Mouse (Mus musculus): ENCODE results near the gene Ambp.
A peak's percentile ranks its signal among the peaks of the same experiment; 100 is the strongest.

Gene Ambp

DNA sequence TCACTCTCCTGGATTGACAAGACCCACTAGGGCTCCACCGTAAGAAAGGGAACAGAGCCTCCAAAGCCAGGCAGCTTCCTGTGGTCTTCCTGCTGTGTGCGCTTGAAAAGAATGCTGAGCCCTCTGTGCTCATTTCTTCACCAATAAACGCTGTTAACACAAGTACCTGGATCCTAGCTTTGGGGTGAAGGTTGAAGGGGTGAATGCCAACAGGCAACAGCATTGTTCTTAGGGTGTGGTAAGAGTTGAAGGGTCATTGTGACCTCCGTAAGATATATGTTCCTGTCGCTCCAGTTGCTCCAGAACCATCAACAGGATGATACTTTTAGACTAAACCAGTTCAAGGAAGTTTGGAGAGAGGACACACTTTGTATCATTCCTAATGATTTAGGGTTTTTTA lies at the start of gene Ambp:
Ambp (minus strand) TSS at position 101 of the 400 bp plus-strand sequence.
- DNase-seq (ENCODE audit: low spot score) = no peak

DNA sequence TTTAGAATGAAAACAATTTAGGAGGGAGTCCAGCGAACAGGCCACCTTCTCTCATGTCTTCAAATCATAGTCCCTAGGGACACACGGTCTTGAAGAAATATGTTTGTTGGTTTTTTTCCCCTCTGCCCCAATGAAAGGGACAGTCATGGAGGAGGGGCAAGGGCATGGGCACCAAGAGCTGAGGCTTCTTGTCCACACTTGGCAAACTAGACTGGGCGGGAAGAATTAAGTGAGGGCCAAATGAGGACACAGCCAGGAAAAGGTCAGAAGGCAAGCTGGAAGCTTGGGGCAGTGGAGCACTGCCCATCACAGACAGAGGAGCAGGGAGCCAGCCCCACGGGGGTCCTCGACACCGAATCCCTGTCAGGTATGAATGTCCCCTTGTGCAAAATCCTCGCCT lies 49.3 kb upstream of the Ambp start:
- no peak for DNase-seq (ENCODE audit: low spot score)

DNA sequence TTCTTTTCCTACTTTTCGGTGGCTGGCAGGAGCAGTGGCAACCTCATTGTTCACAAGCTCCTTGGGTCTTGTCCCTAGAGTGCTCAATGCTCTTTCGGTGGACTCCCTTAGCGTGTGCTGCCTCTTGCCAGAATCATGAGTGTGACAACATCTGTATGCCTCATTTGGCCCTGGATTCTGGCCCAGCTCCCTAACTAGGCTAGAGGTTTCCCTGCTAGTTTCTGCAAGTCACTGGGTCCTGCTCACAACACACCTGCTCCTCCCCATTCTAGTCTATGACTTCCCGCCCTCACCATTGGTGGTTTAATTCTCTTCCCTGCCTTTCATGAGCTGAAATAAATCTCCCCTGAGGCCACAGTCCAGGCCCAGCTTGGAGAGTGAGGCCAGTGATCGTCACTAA lies 44.8 kb upstream of the Ambp start:
- no peak for DNase-seq (ENCODE audit: low spot score)

DNA sequence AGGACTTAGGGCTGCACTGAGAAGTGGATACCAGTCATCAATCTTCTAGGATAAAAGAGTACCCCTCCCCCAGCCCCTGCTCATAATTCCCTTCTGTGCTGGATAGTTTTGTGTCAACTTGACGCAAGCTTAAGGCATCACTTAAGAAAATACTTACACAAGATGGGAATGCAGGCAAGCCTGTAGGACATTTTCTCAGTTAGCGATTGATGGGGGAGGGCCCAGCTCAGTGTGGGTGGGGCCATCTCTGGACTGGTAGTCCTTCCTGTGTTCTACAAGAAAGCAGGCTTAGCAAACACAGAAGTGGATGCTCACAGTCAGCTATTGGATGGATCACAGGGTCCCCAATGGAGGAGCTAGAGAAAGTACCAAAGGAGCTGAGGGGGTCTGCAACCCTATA lies 39.8 kb upstream of the Ambp start:
- DNase-seq (ENCODE audit: low spot score) = no peak

DNA sequence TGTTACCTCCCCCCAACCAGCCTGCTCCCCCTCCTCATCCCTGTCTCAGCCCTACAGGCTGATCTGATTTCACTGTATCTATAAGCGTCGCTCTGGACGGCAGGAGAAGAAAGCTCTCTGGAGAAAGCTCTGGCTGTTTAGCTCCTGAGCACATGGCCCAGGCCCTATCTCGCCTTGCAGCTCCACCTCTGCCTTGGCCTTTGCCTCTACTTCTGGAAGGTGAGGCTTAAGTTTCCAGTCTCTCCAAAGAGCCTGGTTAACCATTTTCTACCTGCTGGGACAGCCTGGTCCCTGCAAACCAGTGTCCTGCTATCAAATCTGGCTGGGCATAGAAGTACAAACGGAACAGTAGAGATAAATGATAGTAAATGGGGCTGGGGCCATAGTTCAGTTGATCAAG lies 37.0 kb upstream of the Ambp start:
- no peak for DNase-seq (ENCODE audit: low spot score)

DNA sequence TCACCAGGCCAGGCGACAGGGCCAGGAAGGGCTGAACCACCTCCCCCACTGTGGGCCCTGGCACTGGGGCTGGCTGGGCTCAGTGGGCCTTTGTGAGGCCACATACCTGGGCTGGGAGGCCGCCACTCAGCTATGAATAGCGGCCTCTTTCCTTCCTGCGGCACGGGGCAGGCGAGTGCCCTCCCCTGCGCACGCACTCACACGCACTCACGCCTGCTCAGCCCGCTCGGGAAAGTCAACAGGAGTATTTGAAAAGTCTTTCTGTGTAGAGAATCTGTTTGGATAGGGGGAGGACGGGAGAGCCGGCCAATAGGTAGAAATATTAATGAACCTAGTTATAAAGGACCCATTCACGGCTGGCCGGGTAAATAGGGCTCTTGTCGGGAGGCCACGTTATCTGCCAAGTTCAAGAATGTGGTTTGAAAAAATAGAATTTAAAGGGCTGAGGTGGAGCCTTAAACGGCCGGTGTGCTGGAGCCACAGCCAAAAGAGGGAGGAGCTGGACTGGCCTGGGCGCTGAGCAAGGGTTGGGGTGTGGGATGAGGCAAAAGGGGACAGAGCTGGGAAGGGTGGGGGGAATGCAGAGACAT lies 31.8 kb upstream of the Ambp start:
- DNase-seq (ENCODE audit: low spot score) = no peak

DNA sequence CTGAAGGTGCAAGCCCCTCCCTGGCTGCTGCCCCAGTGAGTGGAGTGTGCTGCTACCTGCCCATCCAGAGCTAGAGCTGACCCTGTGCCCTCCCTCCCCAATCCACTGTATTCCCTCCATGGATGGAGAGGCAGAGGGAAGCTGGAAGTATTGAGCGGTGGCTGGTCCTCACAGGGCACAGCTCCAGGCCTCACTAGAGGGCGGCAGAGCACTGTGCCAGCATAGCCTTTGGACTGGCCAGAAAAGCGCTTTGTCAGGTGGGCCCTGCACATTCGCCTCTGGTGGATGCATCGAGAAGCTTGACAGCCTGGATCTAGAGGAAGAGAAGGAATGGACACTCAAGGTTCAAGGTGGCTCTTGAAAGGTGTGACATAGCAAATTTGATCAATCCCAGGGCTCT lies 27.0 kb upstream of the Ambp start:
- peak; percentile 29 for DNase-seq (ENCODE audit: low spot score)

DNA sequence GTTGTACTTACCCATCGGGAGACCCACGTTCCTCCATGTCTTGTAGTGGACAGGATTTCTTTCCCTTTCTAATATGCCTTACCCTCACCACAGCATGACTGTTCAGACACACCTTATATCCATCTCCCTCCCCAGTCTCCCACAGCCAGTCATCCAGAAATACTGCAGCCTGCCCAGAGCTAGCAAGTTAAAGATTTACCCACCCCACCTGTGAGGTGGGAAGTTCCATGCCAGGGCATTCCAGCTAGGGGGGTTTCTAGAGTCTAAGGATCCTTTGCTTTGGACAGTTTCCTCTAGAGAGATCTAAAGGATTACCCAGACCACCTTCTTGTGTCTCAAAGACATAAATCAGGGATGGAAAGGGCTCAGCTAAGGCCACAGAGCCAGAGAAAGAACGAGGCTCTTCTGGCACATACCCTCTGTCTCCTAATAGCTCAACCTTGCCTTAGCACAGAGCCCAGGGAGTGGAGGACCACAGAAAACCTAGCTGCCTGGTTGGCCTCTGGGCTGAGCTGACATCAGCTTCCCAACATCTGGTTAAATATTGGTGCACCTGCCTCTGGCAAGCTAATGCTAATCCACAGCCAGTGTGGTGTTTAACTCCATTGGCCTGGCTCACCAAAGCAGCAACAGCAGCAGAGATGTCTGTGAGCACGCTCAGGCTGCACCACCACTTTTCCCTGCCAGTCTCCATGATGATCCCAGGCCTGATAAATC lies 17.5 kb upstream of the Ambp start, which contains the start of gene Kif12:
Kif12 (minus strand) TSS at position 163 of the 717 bp plus-strand sequence.
- DNase-seq (ENCODE audit: low spot score) = no peak

DNA sequence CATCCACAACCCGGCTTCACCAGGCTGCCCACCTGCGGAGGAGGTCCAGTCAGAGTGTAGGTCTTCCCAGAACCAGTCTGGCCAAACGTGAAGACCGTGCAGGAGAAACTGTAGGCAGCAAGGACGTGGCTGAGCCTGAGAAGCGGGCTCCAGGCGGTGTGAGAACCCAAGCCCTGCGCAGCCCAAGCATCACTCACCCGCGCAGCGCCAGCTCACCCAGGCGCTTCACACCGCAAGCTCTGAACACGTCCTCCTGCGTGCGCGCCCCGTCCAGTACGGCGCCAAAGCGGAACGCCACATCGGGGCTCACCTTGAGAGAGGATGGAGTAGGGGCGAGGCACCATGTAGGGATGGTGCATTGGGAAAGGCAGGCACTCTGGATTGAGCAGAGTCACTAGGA lies 16.5 kb upstream of the Ambp start:
- no peak for DNase-seq (ENCODE audit: low spot score)

DNA sequence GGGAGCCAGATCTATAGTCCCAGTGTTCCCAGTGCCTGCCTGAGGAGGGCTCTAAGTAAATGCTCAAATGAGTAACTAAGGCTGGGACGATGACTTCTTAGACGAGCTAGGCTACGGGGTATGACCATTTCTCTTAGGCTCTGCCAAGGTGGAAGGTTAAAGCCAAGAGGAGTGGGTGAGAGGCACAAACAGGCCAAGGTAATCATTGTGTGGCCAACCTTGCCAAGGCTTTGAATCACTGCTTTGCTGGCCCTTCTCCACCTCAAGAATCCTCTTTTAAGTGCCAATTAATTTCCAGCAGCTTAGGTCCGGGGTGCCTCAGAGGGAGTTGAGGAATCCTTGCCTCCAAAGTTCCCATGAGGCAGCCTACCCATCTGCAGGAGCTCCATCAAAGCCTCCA lies 15.5 kb upstream of the Ambp start:
- no peak for DNase-seq (ENCODE audit: low spot score)

DNA sequence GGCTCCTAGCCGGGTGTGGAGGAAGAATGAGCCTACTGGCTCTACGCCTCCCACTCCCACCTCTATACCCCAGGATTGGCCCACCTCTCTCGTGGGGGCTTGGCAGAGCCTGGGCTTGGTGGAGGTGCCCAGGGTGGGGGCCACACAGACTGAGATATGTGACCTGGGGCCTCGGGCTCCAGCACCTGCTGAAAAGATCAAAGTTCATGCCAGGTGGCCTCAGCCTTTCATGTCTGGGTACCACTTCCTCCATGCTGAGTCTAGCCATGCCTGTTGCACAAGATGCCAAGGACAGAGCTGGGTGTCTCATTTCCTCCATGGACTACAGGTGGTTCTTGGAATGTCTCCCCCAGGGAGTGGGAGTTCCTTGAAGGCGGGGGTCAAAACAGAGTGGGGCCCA lies 11.7 kb upstream of the Ambp start:
- no peak for DNase-seq (ENCODE audit: low spot score)

DNA sequence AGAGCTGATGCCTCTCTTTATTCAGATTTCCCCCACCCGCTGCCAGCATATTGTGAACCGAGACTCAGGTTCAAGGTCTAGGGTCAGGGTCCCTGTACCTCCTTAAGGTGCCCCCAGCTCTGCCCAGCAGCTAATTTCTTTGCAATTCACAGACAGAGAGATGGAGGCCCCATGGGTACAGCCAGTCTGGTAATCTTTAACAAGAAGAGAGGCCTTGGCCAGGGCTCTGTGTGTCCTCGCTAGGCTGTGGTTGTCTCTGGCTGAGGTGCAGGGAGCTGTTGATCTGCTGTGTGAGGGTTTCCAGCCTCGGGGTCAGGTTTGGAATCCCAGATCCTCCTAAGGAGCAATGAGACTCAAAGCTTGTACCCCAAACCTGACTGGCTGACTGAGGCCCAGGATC lies 11.0 kb upstream of the Ambp start:
- no peak for DNase-seq (ENCODE audit: low spot score)

DNA sequence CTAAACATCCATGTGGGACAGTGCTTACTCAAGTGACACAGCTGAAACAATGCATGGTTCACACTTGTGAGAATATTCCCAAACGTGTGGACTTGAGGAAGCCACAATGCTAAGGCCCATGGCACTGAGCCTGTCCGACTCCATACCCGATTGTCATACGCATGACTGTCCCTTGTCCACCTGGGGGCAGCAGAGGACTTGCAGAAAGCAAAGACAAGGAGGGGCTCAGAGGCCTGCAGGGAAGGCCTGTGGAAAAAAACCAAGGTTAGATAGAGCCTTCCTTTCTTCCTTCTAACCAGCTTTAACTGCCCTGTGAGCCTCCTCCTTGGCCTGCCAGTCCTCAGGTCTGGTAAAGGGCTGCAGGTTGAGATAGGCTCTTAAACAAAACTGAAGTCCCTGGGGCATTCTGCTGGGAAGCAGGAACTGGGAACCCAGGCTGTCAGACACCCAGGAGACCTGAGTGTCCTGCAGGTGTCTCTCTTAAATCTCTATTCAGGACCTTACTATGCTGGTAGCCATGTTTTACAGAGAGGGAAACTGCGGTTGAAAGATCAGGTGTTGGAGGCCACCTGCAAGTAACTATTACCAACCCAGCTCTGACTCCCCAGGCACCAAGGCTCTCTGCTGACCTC lies 4.5 kb upstream of the Ambp start:
- peak; percentile 83 for DNase-seq (ENCODE audit: low spot score)

DNA sequence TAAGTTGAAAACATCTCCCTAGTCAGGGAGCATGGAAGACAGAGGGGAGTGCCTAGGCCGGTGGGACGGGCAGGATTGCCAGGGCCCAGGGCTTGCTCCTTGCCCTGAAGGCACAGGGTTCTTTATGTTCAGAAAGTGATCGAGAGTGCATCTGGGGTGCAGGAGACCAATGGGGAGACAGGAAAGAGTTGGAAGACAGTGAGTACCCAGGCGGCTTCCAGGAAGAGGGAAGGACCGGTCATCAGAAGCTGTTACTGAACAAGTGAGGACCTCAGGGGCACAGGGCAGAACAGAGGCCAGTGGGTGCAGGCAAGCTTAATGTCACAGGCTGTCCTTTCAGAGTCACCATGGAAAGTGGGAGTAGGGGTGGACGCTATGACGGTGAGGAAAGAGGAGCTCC lies 3.6 kb upstream of the Ambp start:
- DNase-seq (ENCODE audit: low spot score) = no peak

DNA sequence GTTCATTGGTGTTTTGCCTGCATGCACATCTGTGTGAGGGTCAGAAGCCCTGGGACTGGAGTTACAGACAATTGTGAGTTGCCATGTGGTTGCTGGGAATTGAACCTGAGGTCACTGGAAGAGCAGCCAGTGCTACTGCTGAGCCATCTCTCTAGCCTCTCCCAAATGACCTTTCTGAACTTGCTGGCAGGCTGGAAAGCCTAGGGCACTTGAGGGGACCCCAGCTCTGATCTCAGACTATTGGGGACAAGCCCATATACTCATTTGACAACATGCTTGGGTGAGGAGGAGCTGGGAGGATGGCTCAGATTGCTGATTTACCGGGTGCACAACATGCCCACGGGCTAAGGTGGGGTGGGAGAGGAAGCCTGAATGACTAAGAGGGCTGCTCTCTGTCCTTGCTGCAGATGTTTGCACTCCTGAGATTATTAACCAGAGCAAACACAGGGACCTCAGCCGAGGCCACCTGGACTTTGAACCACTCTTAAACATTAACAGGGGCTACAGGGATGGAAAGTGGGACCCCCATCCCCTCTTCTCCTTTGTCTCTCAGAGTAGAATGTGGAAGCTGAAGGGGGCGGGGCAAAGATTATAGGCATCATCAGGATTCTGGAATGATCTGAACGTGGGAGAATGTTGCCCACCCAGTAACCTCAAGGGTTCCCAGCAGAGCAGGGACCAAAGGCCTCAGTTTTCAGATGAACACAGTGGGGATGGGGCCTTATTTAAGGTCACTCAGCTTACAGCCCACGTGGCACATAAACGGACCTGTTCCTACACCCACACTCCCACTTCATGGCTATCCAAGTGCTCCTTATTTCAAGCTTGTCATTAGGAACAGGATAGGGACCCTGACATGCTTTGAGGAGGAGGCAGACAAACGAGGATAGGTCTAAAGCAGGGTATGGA lies 2.4 kb upstream of the Ambp start:
- DNase-seq (ENCODE audit: low spot score) = no peak

DNA sequence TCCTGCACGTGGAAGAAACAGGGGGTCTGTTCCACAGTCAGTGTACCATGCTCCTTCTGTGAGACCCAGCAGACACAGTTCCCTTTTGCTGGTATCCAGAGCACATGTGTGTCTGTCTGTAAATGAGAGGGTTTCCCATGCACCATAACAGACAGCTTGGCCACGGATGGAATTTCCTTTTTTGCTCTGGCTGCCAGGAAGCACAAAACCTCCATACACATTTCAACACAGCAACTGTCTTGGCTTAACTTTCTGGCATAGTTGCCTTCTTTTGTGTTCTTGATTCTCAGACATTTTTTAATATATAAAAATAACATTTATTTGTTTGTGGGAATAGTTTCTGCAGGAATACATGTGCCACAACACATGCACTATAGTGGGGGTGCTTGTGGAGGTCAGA lies 997 bp upstream of the Ambp start:
- no peak for DNase-seq (ENCODE audit: low spot score)

DNA sequence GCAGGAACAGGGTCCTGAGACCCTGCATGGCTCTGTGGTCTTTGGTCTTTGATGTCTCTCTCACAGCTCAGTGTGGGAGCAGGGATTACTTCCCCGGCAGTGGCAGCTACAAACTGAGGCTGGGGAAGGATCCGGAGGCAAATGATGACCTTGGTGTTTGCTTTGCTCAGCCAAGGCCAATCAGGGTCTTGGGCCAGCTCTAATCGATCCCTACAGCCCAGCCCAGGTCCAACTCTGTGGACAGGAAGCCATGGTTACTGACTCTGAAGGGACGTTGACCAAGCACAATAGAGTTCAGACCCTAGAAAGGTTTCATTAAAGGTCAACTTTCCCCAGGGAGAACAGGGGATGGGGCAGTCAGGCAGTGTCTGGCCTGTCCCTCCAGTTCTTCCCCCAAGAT lies 571 bp downstream of the Ambp start:
- DNase-seq (ENCODE audit: low spot score) = no peak

DNA sequence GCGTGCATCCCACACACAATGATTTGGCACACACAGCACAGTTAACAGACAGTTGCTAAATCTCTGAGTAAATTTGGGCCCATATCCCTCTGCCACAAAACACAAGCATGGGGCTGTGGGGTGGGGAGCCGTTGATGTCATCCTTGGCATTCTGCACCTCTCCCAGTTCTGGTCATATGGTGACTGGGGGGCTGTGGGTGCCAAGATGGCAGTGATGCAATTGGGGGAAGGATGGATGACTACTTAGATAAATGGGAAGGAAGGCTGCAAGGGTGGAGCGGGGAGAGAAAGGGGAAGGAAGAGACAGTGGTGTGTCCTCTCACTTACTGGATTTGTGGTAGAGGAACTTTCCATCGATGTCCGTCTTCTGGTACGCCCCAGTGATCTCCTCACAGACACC lies 3.5 kb downstream of the Ambp start:
- no peak for DNase-seq (ENCODE audit: low spot score)

DNA sequence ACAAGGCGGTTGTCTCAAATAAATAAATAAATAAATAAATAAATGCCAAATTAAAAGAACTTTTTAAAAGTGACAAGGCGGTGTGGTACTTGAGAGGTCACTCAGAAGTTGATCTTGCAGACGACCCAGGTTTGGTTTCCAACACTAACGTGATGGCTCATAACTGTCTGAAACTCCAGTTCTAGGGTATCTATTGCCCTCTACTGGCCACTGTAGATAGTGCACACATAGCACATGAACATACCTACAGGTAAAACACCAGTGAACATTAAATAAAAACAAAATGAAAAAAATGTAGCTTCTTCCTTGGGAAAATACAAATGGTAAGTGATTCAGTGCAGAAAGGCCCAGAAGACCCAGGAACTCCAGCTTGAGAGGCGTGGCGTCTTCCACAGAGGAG lies 7.3 kb downstream of the Ambp start:
- DNase-seq (ENCODE audit: low spot score) = no peak

DNA sequence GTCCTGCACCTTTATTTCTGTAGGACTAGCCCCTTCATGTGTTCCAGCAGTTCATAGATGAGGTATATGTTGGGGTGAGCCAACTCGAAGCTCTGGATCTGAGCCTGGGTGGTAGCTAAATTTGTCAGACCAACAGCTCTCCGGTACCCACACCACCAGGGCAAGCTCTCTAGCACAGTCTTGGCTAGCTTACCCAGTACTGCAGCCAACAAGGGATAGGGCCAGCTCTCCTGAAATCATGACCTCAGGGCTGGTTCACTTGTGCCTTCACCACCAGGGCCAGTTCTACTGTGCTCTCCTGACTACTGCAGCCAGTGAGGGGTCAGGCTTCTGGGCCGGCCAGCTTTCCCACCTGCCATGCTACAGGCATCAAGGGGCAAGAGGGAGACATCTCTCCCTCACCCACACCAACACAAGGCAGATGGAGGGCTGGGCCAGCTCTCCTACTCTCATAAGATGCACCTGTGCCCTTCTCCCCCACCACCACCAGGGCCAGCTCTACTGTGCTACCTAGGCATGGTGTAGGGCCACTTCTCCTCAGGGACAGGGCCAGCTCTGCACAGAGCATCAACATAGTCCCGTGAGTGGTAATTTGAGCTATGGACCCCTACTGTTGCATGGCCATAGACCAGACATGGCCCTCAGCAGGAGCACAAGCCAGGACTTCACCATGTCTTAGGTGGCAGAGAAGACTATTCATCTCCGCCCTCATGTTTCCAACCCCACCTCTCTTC lies 24.5 kb downstream of the Ambp start:
- DNase-seq (ENCODE audit: low spot score) = no peak

DNA sequence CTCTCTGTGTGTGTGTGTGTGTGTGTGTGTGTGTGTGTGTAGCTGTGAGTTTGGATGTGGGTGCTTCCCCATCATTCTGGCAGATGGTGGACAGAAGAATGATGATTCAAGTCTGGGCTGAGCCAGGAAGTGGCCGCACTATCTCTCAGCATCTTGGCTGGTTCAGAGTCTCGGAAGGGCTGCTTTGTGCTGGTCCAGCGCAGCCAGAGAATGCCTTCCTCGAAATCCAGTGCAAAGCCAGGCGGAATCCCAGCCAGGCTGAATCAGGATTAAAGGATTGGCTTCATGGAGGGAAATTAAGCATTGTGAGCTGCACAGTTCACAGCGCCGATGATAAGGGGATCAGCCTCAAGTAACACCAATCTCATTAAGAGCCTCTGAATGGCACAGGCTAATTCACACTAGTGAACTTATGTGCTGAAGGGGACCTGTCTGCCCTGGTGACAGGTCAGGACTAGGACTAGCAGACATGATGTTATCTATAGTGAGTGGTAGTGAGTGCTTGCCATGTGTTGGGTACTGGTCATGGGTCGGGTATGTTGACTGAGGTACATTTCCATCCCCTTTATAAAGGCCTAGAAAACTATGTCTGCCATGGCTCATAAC lies 29.6 kb downstream of the Ambp start:
- no peak for DNase-seq (ENCODE audit: low spot score)
